Mouse (Mus musculus): ENCODE results near the gene Zfp207. TPM values are rescaled to one million over a fixed set of nuclear protein-coding genes. Genes with fewer than 3 reads are reported as not detected.

The Zfp207 gene
- 195 TPM for polyA plus RNA-seq (2017; shearing (Covaris generic))

GRCm38 (mm10) chr11:80383019-80383625, at the start of gene Zfp207:
TSS of gene Zfp207 (plus strand) at chr11:80383279.

GRCm38 (mm10) chr11:80377712-80378451, 5.2 kb upstream of the Zfp207 start, which contains the start of gene 5730455P16Rik:
TSS of gene 5730455P16Rik (minus strand) at chr11:80378034.

GRCm38 (mm10) chr11:80428381-80429008, 45.4 kb downstream of the Zfp207 start, which contains the start of gene Psmd11:
TSS of gene Psmd11 (plus strand) at chr11:80428615.

Other genes with a start within 250 kb of the Zfp207 start
- 5.1 TPM for gene Tefm, start 241.1 kb upstream of the Zfp207 start, polyA plus RNA-seq (2017; shearing (Covaris generic))
- gene Adap2, start 229.2 kb upstream of the Zfp207 start, polyA plus RNA-seq (2017; shearing (Covaris generic)): 0.78 TPM
- gene Rnf135, start 199.4 kb upstream of the Zfp207 start, polyA plus RNA-seq (2017; shearing (Covaris generic)): 3.9 TPM
- gene Rhot1, start 174.3 kb upstream of the Zfp207 start, polyA plus RNA-seq (2017; shearing (Covaris generic)): 52.9 TPM
- 4.9 TPM for gene Rhbdl3, start 82.4 kb upstream of the Zfp207 start, polyA plus RNA-seq (2017; shearing (Covaris generic))
- 8.5 TPM for gene 5730455P16Rik, start 5.2 kb upstream of the Zfp207 start, polyA plus RNA-seq (2017; shearing (Covaris generic))
- 132 TPM for gene Psmd11, start 45.3 kb downstream of the Zfp207 start, polyA plus RNA-seq (2017; shearing (Covaris generic))
- 1.8 TPM for gene Cdk5r1, start 93.7 kb downstream of the Zfp207 start, polyA plus RNA-seq (2017; shearing (Covaris generic))